Mouse (Mus musculus): ENCODE results near the gene Mea1.

The Mea1 gene

DNA sequence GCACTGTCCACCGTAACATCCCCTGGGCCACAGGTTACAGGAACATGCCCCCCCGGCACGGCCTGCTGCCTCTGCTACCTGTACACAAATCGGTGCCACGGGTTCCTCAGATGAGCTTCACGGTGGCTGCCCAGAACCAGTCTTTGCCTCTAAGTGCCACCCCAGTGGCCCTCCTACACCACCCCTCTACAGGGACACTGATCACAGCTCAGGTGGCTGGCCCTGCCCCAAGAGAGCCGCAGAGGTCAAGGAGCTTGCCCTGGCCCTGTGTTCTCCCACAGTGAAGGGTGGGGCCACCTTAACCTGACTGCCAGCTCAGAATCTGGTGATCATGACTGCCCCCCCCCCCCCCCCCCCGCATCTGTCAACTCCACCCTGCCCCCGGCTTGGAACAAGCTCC is at the start of gene Mea1:
Gene Mea1, plus strand, starts transcription at position 378 of the 400 bp plus-strand sequence.
- no peak for DNase-seq (ENCODE audit: low read depth, low spot score)

DNA sequence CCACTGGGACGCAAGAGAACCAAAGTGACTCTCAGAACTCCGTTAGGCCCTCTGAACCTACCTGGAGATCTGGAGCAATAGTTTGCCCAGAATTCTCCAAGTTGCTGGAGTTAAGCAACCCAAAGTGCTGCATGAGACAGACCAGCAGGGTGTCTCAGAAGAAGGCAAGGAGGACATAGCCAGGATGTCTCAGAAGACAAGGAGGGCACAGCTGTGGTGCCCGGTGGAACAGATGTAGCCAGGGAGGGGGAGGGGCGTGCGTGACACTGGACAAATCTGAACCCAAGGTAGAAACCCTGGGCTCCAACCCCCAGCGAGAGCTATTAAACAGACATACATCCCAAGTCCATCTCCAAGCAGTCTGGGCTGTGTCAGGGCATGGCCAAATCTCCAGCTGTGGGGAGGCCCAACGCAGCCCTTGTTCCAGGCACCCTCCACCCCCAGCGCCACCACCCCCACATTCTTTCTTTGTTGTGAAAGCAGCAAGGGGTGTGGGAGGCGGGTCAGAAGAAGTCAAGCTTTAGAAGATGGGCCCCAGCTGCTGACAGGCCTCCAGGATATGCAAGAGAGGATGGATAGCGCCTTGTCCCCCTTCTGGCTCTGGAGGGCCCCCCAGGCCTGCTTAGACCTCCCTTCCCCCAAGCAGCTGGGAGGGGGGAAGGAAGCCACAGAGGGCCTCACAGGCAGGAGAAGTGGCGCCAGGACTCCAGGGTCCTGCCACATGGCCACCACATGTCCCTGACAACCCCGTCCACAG is 48.7 kb upstream of the Mea1 start:
- no peak for DNase-seq (ENCODE audit: low read depth, low spot score)

DNA sequence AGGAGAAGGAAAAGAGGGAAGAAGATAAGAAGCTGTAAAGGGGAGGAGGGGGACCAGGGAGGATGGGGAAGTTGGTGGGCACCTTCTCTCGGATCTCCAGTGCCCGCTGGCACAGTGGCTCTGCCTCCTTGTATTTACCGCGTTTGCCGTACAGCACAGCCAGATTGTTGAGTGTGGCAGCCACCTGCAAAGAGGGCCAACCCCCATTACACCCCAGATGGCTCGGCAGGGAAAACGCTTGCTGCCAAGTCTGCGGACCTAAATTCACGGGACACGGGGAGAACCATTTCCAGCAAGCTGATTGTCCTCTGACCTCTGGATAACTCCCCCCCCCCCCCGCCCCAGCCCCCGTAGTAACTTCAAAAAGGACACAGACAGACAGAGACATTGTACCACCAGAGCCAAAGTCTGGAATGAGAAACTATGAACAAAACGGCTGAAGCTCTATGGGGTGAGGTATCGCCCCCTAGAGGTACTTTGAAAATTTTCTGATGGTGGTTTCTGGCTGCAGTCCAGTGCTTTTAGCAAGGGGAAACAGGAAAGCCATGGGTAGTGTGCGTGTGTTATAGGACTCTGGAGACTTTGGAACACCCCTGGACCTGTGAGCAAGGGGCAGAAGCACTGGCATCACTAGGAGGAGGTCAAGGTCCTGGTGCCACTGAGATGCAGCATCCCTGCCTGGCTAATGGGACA is 41.6 kb upstream of the Mea1 start:
- DNase-seq (ENCODE audit: low read depth, low spot score): no peak

DNA sequence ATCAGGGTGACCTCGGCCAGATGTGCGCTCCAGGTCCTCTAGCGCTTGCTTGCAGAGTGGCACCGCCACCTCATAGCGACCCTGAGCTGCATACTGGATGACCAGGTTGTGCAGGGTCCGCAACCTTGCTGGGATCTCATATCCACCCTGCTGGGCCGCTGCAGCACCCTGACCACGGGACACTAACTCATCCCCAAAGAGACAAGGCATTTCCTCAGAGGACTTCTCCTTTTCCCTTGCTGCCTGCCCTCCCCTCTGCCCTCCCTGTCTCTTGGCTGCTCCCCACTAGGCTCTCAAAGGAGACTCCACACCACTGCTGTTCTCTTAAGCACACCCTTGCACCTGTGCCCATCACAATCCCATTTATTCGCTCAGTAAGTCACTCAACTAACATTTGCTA is 38.7 kb upstream of the Mea1 start:
- DNase-seq (ENCODE audit: low read depth, low spot score): no peak

DNA sequence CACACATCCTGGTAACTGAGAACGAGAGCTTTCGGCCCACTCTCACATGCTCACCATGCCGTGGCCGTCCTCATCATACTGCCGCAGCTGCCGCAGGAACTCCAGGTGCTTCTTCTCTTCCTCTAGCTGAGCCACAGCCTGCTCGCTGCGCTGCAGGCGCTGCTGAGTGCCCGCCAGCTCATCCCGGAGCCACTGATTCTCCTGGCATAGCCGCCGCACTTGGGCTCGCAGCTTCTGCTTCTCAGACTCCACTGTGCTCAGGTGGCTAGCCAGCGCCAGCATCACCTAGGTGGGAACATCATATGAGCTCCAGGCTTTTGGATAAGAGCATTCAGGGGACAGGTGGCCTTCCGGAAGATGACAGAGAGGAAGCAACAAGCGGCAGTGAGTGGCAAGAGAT is 36.5 kb upstream of the Mea1 start:
- no peak for DNase-seq (ENCODE audit: low read depth, low spot score)

DNA sequence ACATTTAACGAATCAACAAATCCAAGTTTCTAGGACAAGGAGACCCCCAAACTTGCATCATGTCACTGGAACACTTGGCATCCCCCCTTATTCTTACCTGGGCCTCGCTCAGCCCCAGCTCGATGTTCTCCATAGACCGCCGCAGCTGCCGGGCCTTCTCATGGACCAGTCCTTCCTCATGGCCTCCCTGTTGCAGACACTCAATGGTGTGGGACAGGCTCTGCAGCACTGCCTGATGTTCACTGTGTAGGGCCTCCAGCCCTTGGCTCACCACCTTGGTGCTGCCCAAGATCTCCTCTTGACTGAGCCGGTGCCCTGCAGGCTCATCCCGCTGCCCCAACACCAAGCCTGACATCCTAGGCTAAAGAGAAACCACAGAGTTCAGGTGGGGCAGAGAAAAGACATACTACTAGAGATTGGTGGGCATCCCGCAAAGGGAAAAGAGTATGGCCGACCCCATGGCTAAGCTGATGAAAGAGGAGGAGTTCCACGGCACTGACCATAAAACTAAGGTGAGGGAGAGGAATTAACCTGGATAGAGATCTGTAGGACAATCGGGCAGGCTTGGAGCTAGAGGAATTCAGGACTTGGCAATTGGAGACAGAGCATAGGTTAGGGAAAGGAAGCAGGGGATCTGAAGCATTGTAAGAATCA is 34.3 kb upstream of the Mea1 start:
- DNase-seq (ENCODE audit: low read depth, low spot score): no peak

DNA sequence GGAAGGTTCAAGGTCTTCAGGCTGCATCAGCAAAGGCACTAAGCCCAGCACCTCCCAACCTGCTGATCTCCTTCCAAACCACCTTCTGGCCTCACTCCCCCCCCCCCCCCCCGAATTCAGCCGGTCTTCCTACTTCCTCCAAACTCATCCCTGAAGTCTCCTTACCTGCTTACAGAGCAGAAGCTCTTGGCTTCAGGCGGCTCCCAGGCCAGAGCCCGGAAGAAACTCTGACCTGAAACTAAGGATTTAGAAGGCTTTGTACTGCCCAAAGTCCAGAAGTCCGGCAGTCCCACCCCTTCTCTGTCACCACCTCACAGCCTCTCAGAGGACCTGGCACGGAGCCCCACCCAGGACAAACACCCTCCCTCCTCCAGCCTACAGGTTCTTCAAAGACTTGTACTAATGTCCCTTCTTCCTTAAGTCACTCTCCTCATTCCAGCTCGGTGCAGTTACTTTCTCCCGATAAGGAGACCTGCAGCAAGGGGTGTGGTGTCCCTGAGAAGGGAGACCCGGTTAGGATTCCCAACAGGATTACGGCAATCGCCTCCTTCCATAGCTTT is 33.6 kb upstream of the Mea1 start:
- no peak for DNase-seq (ENCODE audit: low read depth, low spot score)

DNA sequence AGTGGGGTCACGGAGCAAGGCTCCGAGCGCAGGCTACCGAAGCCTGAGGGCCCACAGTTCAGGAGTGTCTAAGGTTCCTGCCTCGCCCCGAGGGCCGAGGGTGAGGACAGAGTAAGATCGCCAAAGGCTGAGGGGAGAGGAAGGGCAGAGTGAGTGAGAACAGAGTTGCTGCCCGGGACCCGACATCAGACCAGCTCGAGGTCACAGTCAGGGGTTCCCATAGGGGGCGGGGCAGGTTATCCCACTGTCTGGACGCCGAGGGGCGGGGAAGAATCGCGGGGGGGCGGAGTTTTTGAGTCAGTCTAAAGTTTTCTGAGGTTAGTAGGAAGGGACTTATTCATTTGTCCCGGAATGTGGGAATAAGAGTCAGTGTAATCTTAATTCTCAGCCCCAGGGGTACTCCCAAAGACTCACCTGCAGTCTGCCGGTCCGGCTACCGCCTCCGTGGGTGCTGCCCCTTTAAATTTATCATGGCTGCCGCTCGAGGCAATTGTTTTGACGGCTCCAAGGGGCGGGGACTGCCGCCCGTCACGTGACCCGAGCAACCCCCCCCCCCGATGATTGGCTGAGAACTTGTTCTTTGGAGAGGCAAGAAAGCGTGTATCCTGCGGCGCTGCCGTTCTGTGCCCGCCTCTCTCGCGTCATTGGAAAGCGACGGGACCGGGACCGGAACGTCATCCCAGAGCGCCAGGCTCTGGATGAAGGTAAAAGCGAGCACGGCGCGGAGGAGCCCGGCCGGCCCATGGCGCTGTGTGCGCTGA is 32.9 kb upstream of the Mea1 start, which contains the start of the genes Klc4 and Mrpl2:
Gene Klc4, minus strand, starts transcription at position 462 of the 761 bp plus-strand sequence.
Gene Mrpl2, plus strand, starts transcription at position 669 of the 761 bp plus-strand sequence.
- peak; percentile 97 for DNase-seq (ENCODE audit: low read depth, low spot score)

DNA sequence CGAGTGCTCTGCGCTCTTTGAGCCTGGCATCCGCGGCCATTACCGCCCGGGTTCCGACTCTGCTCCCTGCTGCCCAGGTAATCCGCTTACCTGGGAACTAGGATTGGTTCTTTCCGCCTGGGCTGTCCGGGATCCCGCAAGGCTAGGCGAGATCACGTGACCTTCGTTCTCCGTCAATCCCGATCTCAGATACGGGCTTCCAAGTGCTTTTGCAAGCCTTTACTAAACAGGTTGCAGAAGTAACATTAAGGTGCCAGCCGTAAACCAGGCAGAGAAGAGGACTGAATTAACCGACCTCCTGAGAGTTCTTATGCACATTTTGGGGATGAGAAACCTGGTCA is 32.3 kb upstream of the Mea1 start:
- no peak for DNase-seq (ENCODE audit: low read depth, low spot score)

DNA sequence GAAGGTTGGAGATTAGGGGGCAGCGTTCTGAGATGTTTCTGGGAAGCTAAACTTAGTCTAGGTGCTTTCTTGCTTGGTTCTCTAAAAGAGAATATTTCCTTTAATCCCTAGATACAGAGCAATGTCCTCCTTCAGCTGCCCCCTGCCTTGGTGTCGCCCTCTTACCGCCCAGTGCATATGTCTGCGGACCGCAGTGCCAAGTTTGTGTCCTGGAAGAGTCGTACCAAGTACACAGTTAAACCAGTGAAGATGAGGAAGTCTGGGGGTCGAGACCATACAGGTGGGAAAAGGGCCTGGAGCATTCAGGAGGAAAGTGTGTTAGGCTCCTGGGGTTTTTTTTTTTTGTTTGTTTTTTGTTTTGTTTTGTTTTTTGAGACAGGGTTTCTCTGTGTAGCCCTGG is 31.3 kb upstream of the Mea1 start:
- no peak for DNase-seq (ENCODE audit: low read depth, low spot score)

DNA sequence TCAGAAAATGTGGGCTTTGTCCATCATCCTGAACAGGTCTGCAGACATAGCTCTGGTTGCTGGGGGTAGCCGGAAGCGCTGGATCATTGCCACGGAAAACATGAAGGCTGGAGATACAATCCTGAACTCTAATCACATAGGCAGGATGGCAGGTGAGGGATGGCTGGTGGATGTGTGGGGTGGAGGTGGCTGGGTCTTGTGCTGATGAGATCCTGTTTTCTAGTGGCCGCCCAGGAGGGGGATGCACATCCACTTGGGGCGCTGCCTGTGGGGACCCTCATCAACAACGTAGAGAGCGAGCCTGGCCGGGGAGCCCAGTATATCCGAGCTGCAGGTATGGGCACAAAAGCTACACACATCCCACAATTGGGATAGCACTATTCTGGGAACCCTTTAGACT is 30.2 kb upstream of the Mea1 start:
- no peak for DNase-seq (ENCODE audit: low read depth, low spot score)

DNA sequence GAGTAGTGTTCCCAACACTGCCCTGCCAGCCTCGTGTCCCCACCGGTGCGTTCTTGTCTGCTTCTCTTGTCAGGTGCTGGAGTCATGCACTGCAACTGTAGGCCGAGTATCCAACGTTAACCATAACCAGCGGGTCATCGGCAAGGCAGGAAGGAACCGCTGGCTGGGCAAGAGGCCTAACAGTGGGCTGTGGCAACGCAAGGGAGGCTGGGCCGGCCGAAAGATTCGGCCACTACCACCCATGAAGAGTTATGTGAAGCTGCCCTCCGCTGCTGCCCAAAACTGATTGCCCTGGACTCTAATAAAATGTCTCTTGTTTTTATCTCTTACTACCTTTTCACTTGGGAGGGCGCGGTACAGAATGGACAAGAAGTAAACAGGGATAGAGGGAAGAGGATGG is 28.8 kb upstream of the Mea1 start:
- DNase-seq (ENCODE audit: low read depth, low spot score): no peak

DNA sequence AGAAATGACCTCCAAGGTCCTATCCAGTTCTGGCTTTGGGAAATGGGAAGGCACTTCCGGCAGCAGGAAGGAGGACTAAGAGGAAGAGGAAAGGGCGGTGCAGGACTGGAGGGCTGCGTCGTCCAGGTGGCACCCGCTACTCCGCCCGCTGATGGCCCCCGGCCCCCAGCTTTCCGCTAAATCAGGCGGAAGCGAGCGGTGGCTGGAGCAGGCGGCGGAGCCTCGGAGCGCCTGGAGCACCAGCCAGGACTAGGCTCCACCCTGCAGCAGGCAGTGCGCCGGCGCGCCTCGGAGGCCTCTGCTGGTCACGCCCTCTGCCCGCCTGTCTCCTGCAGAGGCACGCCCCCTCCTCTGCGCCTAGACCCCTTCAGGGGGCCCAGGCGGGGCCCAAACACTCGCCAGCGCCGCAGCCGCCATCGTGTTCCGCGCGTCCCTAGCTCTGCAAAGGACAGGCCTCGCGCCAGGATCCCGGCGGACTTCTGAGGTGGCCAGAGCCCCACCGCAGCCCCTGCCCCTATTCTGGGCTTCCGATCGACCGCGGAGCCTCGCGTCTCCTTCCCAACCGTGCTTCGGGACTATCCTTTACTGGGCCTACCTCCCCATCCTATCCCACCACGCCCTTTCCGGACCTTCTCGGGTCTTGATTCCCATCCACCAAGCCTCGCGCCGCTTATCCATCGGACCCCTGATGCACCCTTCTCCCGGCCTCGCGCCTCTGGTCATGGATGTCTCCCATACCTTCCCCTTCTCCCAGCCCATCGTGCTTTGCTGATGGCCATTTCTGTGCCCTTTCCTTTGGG is 28.2 kb upstream of the Mea1 start, which contains the start of gene Cul7:
Gene Cul7, plus strand, starts transcription at position 106 of the 800 bp plus-strand sequence.
- peak; percentile 74 for DNase-seq (ENCODE audit: low read depth, low spot score)

DNA sequence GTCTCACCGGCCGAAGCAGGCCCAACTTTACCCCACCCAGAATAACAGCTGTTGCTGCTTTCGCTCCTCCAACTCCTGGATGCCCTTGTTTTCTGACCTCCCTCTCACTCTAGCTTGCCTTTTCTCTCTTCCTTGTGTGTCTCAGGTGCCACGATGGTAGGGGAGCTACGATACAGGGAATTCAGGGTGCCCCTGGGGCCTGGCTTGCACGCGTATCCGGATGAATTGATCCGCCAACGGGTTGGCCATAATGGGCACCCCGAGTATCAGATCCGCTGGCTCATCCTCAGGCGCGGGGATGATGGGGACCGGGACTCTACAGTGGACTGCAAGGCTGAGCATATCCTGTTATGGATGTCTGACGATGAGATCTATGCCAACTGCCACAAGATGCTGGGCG is 27.3 kb upstream of the Mea1 start:
- no peak for DNase-seq (ENCODE audit: low read depth, low spot score)

DNA sequence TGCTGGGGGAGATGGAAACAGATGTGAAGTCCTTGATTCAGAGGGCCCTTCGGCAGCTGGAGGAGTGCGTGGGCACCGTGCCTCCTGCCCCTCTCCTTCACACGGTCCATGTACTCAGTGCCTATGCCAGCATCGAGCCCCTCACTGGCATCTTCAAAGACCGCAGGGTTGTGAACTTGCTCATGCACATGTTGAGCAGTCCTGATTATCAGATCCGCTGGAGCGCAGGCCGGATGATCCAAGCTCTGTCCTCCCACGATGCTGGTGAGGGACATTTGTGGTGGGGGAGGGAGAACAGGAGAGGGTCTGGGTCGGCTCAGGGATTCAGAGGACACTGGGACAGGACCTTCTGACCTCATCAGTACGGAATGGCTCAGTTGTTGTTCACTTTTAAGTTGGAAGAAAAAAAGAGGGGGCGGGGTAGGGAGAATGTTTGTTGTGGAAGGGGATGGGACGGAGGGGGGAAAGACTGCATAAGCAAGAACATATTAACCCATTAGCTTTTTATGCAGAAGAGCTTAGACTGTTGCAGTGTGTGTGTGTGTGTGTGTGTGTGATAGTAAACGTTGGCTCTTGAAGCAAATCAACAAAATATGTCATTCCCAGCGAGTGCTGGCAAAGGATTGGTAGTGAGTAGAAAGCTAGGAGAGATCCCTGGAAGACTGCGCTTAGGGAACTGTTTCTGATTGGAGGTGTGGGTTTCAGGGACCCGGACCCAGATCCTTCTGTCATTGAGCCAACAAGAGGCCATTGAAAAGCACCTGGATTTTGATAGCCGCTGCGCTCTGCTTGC is 26.6 kb upstream of the Mea1 start:
- DNase-seq (ENCODE audit: low read depth, low spot score): no peak

DNA sequence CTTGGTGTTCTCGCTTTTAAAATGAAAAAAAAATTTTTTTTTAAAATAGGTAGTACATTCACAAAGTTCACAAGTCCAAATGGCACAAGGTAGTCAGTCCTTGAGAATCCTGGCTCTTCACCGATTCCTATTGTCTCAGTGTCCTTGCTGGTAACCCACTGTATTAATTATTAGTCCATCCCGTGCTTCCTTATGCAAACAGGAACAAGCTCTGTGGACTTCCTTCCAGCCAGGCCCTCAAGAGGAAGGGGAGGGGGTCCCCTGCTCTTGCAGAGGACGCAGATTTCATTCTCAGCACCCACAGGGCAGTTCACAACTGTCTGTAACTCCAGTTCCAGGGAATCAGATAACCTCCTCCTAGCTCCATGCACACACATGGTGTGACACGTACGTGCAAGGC is 22.5 kb upstream of the Mea1 start:
- no peak for DNase-seq (ENCODE audit: low read depth, low spot score)

DNA sequence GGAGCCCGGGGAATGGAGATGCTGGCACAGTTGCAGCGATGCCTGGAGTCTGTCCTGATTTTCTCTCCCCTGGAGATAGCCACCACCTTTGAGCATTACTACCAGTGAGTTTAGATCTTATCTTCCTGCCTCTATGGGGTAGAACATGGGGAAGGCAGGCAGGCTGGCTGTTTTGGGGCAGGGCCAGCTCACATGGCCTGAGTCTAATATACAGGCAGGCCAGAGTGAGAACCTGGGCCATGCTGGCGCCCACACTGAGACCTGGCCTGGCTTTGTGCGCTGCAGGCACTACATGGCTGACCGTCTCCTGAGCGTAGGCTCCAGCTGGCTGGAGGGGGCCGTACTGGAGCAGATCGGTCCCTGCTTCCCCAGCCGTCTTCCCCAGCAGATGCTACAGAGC is 17.2 kb upstream of the Mea1 start:
- no peak for DNase-seq (ENCODE audit: low read depth, low spot score)

DNA sequence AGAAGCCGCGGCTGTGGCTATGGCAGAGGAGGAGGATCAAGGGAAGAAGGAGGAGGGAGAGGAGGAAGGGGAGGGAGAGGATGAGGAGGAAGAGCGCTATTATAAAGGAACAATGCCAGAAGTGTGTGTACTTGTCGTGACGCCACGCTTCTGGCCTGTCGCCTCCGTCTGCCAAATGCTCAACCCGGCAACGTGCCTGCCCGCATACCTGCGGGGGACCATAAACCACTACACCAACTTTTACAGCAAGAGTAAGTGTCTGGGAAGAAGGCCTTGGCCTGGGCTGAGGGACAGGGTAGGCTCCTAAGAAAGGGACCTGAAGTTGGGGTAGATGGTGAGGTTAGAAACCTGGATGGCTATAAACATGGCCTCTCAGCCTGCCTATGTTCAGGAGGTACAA is 16.6 kb upstream of the Mea1 start:
- DNase-seq (ENCODE audit: low read depth, low spot score): no peak

DNA sequence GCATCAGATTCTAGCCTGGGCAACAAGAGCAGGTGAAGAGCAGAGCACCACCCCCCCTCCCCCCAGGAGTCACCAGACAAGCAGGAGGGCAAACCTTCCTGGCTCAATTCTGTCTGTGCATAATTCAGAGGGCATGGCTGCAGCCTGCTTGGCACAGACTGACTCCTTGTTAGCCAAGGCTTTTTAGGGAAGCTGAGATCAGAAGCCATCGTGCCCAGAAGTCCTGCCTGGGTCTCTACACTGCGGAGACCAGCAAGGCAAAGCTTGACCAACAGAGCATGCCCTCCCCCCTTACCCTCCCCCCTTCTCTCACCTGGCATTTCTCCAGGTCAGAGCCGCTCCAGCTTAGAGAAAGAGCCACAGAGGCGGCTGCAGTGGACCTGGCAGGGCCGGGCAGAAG is 15.9 kb upstream of the Mea1 start:
- no peak for DNase-seq (ENCODE audit: low read depth, low spot score)

DNA sequence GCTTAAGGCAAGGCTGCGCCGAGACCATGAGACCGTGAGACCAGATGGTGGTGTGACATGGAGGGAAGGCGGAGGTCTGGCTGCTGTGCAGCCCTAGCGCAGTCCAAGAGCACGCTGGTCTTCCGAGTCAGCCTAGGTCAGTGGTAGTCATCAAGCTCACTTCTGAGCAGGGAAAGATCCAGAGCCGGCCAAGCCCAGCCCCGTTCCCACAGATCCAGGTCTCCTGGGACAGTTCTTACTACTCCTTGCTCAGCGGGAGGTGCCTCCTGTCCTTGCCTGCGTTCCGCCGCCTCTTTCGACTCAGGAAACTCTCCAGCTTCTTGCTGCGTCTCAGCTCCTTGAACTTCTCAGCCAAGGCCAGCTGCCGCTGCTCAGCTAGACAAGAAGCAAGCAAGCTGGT is 10.9 kb upstream of the Mea1 start:
- no peak for DNase-seq (ENCODE audit: low read depth, low spot score)
